Mouse (Mus musculus): ENCODE measurements around the gene Tcf23. TPM values are rescaled to one million over a fixed set of nuclear protein-coding genes. Genes with fewer than 3 reads are reported as not detected.

Gene Tcf23
- total RNA-seq, 1 experiment from 2014 or later = not detected

DNA sequence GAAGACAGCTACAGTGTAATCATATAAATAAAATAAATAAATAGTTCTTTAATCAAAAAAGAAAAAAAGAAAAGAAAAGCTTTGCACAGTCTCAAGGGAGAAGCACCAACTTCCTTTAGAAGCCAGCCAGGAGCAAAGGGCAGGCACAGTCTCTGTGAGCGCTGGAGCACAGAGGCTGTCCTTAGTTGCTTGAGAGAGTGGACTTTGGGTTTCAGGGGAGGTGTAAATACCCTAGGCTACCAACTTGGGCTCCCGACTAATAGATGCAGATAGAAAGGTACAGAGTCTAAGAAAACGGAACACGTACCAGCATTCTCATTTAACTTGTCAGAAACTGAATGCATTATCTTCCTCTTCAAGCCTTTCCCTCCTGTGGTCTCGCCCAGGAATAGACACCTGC, 19.8 kb upstream of the Tcf23 start:
- ATAC-seq (replicated peaks; ENCODE audit: low read depth, poor library complexity, severe bottlenecking) = no peak

DNA sequence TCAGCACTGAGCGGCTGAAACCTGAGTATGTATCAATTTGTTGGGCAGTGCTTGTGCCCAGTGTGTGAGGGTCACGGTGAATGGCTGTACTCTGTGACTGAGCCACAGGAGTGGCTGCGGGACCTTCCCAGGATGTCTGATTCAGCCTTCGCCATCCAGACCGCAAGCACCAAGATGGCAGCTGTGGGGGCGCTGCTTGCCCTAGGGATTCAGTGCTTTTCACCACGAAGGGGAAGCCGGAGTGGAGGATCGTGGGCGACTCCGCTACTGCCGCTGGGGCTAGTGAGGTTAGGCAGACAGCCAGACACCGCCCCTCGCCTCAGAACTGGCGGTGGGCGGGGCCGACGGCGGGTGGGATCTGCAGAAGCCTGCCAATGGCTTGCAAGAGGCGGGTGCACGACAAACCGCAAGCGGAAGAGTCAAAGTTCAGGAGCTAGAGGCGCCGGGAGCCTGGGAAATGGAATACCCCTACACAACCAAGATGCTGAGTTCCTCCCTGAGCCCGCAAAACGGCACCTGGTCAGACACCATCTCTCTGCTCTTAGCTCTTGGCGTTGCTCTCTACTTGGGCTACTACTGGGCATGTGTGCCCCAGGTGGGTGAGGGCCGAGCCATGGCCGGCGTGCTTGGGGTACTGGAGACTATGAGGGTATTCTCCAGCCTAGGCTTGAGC, 18.7 kb upstream of the Tcf23 start:
- peak; percentile 89 for ATAC-seq (replicated peaks; ENCODE audit: low read depth, poor library complexity, severe bottlenecking)

DNA sequence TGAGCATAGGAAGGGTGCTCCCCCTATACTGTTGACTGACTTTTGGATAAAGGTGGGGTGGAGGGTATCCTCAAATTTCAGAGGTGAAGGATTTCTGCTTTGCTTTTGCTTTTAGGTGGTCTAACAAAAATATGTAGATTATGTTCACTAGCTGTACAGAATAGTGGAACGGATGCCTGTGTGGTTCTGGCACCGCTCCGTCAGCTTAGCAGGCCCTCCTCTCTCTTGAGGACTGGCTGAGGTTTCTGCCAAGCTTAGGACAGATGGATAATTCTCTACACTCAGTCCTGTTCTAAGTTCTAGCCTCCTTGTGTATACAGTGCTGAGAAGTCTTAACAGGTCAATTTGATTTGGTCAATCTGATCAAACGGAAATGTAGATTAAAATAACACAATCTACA, 18.0 kb upstream of the Tcf23 start:
- ATAC-seq (replicated peaks; ENCODE audit: low read depth, poor library complexity, severe bottlenecking) = no peak

DNA sequence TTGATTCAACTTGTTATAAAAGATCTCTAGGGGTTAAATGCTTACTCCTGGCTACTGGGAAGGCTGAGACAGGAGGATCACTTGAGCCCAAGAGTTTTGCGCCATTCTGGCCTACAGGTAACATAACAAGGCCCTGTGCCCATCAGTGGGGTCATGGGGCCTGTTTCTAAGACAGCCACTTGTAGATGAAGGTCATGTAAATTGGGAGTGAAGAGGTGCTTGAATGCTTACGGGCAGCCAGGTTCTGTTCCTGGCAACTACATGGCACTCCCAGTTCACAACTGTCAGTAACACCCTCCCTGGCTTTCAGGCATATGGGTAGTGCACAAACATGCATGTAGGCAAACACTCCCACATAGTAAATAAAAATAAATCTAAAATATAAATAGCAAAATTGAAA, 17.5 kb upstream of the Tcf23 start:
- ATAC-seq (replicated peaks; ENCODE audit: low read depth, poor library complexity, severe bottlenecking) = no peak

DNA sequence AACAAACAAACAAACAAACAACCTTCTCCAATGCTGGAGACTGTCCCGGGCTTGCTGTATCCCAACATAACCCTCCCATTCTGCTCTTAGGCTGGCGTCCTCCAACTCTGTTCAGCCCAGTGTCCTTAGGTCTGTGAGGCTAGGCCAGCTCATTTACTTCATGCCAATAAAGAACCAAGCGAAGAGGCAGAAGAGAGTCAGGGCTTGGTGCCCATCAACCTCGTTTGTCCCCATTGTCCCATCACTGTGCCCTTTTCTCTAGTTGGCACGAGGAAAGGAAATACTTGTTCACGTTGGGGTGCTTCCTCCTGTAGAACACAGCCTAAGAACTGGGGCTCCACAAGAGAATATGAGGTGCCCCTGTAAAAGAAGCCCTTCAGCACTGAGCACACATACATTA, 16.8 kb upstream of the Tcf23 start:
- no peak for ATAC-seq (replicated peaks; ENCODE audit: low read depth, poor library complexity, severe bottlenecking)

DNA sequence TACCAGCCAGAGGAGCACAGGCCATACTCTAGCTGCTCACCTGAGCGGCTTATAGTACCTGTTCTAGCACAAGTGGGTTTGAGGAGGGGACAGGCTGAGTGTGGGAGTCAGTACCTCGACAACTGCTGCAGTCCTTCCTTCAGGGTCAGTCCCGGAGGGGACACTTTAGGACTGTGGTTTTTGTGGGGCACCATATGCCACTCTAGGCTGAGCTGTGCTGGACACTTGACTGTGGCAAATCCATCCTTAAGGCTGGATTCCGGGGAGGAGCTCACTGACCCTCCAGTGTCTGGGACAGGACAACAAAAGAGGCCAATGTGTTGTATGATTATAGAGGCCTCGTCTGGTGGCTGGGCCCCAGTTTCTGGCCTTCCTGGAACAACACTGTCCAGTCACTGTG, 15.9 kb upstream of the Tcf23 start:
- no peak for ATAC-seq (replicated peaks; ENCODE audit: low read depth, poor library complexity, severe bottlenecking)

DNA sequence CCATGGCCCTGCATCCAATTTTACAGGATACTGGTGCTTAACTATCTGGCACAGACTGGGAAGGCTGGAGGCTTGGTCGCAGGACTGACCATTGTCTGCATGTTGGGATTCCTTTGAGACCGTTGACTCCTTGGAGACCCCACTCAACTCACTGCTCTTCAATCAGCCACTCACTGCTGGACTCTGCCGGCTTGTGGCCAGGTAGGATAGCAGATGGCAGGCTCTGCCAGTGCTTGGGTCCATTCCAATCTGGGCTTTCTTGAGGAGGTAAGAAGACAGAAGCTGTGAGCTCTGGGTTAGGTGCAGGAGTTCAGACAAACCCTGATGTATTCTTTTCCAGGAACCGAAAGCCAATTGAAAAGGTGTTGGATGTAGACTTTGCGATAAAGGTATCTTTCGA, 14.4 kb upstream of the Tcf23 start:
- no peak for ATAC-seq (replicated peaks; ENCODE audit: low read depth, poor library complexity, severe bottlenecking)

DNA sequence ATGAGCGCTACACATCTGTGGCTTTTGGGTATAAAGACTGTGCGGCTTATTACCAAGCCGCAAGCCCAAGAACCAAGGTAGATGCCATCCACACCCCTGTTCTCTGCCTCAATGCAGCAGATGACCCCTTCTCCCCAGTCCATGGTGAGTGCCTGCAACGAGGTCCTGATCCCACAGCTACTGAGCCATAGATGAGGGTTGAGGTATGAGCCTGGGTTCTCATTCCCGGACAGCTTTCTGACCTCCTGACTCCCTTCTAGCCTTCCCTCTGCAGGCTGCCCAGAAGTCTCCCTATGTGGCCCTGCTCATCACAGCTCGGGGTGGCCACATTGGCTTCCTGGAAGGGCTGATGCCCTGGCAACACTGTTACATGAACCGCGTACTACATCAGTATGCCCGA, 13.9 kb upstream of the Tcf23 start:
- ATAC-seq (replicated peaks; ENCODE audit: low read depth, poor library complexity, severe bottlenecking) = no peak

DNA sequence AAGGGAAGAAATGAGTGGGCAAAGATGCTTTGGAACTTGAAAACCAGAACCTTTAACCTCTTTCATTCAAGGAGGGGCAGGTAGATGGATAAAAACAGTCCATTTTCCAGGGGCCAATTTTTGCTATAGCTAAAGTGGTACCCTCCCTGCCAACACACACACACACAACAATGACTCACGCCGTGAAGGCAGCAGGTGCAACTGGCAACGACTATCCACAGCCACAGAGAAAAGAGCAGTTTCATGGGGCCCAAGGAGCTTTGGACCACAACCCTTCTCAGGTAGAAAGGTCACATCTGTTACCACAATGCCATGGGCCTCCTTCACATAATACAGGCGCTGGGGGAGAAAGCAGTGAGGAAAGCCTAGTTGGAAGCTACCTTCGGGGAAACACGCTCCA, 12.7 kb upstream of the Tcf23 start:
- no peak for ATAC-seq (replicated peaks; ENCODE audit: low read depth, poor library complexity, severe bottlenecking)

DNA sequence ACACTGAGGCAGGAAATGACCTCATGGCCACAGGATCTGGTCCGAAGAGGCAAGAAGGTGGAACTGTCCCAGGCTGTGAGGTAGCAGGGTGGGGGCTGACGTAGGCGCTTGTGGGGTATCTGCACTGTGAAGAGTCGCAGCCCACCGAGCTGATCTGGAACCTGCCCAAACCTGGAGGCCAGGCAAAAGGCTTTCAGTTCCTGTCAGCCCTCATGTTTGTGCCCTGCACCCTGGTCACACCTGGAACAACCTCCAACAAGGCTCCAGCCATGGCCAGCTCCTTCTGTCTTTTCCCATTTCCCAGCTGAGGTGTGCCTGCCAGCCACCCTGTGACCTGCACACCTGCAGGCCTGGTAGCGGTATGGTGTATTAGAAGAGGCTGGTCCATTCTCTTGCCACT, 10.6 kb upstream of the Tcf23 start:
- no peak for ATAC-seq (replicated peaks; ENCODE audit: low read depth, poor library complexity, severe bottlenecking)

DNA sequence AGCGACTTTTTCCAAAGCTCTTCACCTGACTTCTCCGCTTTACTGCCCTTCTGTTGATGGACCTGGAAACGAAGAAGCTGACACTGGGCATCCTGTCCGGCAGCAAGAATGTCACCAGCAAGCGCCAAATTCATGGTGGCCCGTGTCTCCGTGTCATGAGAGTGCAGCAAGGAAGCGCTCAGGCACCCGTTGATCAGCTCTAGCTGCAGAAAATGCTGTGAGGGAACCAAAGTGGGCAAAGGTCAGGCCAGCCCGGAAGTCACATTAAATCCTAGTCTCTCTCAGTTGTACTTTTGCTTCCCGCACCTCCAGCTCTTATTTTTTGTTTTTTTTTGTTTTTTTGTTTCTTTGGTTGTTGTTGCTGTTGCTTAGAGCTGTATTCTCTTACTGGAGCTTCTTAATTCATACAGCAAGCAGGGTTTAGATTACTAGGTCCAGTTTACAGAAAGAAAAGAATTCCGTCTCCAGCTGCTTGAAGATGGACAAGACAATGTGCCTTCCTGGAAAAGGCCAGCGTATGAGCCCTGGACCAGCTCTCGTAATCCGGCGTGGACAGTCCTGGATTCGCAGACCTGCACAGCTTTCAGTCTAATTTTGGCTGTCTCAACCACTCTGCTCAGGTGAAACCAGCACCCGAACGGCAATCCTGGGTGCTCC, 9.1 kb upstream of the Tcf23 start:
- no peak for ATAC-seq (replicated peaks; ENCODE audit: low read depth, poor library complexity, severe bottlenecking)

DNA sequence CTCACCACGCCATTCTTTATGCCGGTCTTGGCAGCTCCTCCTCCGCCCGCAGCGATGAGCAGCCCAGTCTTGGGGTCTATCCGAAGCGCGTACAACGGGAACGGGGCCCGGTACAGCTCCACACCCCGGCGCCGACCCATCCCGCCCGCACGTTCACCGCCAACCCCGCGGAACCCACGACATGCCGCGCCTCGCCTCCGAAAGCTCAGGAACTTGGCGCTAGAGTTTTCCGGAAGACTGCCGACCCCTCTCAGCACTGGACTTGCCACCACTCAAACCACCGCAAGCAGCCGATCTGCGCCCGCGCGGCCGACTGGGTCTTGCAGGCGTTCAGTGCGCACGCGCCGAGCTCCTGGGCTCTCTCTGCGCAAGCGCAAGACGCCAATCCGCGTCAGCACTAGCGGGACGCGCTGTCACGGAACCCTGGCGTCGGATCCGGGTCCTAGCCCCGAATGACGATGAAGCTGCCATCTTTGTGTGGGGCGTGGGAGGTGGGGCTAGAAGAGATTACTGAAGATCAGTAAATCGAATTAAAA, 8.4 kb upstream of the Tcf23 start, which contains the start of gene Preb:
TSS of gene Preb (minus strand) at position 396 of the 536 bp plus-strand sequence.
- ATAC-seq (replicated peaks; ENCODE audit: low read depth, poor library complexity, severe bottlenecking) = peak; percentile 88

DNA sequence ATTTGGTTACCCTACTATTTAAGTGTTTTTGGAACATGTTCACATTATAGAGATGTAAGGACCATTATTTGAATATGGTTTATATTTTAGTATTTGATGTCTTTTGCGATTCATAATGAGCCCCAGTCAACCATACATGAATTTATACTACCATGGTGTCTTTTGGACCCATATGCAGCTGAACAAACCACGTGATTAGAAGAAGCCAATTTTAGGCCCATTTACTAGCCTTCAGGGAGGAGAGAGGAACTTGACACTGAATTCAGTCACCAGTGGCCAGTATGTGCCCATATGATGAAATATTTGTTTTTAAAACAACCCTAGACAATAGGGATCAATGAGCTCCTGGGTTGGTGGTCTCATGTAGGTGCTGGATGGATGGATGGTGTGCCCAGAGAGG, 7.6 kb upstream of the Tcf23 start:
- ATAC-seq (replicated peaks; ENCODE audit: low read depth, poor library complexity, severe bottlenecking) = no peak

DNA sequence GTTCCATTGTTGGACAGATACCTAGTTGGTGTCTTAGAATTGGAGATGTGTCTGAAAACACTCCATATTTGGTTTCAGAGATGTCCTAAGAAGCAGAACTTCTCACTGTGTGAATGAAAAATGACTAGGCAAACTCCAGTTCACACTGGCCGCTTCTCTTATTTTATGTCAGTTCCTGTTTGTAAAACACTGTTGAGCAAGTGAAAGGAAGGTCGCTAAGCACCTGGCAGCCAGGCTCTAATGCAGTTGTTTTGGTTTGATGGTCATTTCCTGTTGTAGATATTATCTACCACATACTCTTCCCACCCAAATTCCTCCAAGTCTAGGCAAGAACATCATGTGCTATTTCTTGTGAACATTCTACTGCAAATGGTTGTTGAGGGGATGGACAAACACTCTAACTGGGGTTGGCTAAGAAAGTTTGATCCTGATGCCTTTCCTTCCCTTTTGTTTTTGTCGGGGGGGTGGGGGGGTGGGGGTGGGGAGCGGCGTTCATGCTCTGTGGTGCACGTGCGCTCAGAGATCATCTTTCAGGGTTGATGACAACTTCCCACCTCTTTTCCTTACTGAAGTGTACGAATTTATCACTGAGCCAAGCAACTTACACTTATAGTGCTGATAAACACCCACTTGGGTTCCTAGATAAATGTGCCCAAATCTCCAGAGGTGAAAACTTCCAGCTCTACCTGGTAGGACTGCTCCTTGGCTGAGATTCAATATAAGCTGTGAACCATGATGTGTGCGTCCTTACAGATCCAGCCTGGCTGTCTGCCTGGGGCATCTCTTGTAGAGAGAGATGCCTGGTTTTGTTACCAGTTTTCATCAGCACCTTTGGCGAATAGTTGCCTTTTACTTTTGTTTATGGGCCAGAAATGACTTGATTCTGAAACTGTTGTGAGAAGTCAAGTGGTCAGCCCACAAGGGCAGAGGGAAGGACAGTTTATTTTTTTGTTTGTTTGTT, 6.6 kb upstream of the Tcf23 start:
- ATAC-seq (replicated peaks; ENCODE audit: low read depth, poor library complexity, severe bottlenecking) = peak; percentile 70

DNA sequence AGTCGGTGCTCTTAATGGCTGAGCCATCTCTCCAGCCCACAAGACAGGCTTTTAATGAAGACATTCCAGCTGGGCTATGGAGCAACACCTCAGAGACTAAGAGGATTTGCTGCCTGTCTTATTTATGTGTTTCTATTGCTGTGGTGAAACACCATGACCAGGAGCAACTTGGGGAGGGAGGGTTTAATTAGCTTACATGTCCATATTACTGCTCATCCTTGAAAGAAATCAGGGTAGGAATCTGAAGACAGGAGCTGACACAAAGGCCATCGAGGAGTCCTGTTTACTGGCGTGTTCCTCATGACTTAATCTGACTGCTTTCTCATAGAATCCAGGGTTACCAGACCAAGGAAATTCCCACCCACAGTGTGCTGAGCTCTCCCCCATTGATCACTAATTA, 4.5 kb upstream of the Tcf23 start:
- ATAC-seq (replicated peaks; ENCODE audit: low read depth, poor library complexity, severe bottlenecking) = no peak

DNA sequence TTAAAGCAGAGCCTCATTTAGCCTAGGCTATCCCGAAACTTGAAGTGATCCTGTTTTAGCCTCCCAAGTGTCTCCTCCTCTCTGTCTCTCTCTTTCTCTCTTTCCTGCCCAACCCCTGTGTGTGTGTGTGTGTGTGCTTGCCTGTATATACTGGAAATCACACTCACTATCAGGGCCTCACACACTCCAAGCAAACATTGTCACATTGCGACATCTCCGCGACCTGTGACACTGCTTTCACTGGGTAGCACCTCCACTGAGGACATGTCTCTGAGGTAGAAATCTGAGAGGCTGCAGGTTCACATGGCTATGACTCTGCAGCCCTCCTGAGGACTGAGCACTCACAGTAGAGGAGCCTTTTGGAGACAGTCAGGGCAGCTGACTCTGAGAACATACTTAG, 2.3 kb upstream of the Tcf23 start:
- ATAC-seq (replicated peaks; ENCODE audit: low read depth, poor library complexity, severe bottlenecking) = no peak

DNA sequence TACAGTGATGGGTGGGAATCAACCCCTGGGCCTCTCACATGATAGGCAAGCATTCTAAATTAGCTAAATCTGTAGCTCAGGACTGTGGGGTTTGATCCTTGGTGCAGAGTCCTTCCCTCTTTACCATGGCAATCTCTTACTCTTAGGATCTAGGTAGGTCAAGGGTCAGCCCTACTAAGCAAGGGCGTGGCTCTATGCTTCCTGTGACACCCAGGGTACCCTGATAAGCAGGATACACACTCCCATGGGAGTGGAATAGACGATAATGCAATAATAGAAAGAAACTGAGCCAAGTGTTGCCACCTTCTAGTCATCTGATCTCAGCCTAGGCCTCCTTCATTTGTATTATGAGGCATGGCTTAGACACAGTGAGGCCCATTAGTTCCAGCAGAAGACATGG, 978 bp downstream of the Tcf23 start:
- ATAC-seq (replicated peaks; ENCODE audit: low read depth, poor library complexity, severe bottlenecking) = no peak

DNA sequence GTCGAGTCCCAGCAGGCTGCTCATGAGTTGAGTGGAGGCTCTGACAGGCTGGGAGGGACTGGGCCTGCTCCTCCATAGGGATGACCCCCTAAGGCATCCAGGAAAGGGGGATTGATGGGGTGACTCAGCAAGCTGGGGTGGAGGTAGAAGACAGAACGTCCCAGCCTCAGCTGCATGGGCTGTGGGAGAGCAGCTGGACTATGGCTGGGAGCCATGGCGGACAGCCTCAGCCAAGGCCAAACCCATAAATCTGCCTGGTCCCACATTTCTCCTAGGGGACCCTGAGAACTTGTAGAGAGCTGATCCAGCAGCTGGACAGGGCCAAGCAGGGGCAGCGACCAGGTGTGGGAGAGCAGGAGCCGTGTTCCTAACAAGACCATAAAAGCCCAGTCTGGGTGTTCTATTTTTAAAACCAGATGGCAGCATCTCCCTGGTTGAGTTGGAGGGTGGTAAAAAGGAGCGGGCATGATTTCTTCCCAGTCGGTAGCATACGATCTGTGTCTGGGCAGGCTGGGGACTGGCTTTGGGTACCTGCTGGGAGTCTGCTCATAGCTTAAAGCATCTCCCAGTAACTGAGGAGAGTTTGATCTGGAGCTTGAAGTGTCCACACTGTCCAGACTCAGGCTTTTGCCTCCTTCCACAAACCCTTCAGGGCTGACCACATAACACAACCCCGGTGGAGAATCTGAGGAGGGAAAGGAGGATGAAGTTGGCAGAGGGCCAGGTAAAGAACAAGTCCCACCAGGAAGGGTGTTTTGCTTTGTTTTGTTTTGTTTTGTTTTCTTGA, 6.6 kb downstream of the Tcf23 start:
- ATAC-seq (replicated peaks; ENCODE audit: low read depth, poor library complexity, severe bottlenecking) = no peak

DNA sequence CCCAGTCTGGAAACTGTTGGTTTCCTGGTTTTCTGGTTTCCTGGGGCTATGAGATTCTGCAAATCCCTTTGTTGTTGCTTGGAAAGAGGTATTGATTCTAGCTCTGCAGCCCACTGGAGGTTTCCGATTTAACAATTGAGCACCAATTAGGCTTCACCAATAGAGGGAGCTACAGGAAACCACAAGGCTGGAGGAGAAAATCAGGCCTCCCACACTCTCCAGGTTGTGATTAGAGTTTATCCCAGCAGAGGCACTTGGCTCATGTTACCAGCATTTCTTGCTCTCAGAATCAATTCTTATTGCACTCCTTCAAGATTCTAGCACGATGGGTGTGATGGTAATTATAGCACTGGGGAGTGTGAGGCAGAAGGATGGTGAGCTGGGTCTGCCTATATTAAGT, 13.9 kb downstream of the Tcf23 start:
- ATAC-seq (replicated peaks; ENCODE audit: low read depth, poor library complexity, severe bottlenecking) = no peak
